Mouse (Mus musculus) cerebellum, postnatal 14 days (tissue): ENCODE data around the gene Dgke.
"Not testable (repeated sequence)": the region's sequence is repeated elsewhere in the genome, so short reads cannot be mapped to it uniquely, and the experiment has no call there.

Experiments
- DNase-seq, 2 experiments: peaks; one replicate each; pipeline ENCODE4 v3.0.0; 2021; ENCODE audit warnings: mixed read lengths in 2 of 2

Dgke gene

DNA sequence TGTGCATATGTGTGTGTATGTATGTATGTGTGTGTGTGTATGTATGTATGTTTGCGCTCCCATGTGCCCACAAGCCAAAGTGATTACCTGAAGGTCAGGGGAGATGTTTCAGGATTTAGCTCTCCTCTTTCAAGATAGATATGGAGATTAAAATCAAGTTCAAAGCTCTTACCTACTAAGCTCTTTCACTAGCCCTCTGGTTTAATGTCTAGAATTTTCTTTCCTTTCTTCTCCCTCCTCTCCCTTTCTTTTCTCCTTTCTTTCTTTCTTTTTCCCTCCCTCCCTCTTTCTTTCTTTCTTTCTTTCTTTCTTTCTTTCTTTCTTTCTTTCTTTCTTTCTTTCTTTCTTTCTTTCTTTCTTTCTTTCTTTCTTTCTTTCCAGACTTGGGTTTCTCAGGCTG is at the start of gene Dgke:
TSS of gene Dgke (minus strand) at position 101 of the 400 bp plus-strand sequence.
- no peak for DNase-seq

DNA sequence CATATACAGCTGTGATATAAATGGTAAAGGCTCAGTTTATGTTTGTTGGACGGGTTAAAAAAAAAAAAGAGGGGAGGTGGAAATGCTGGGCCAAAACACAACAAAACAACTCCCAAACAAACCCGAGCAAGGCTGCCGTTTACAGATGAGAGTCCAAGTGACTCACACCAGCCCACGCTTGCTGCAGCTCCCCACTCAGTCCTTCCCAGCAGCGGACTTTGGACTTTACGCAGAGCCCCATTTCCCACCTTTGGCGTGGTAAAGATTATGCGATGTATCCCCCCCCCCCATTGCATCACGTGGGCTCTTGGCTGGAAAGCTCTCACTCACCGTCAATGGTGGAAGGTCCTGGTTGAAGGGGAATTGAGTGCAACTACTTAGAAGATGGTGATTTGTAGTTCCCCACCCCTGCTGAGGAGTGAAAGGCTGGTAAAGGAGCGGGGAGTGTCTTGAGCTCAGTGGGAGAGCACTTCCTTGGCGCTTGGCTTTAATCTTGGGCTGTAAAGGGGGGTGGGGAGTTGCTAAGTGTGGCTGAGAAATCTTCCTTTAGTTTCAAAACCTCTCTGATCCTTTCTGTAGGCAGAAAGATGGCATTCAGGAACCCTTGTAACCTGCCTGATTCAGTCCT is 40.6 kb upstream of the Dgke start:
- no peak for DNase-seq

DNA sequence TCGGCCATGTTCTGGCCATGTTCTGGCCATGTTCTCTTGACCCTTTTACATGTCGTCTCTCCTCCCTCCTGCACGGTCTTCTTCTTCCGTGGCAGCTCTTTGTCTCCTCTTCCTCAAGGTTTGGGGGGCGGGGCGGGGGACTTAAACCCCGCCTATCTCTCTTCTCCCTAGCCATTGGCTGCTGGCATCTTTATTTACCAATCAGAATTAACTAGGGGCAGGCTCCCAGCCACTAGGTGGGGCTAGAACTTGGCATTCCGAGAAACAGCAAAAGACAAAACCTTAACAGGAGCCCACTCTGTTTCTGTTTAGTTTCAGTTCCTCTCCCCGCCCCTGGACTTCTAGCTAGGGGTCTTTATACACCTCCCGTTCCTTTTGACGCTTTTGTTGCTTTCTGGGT is 39.2 kb upstream of the Dgke start:
- DNase-seq, result no peak

GRCm38 (mm10) chr11:89105211-89105610 is 38.6 kb upstream of the Dgke start:
- no peak for DNase-seq

GRCm38 (mm10) chr11:89103166-89103565 is 36.5 kb upstream of the Dgke start:
- DNase-seq, result no peak

GRCm38 (mm10) chr11:89100826-89101321 is 34.2 kb upstream of the Dgke start:
- peak; percentile 26 to 41 for DNase-seq

DNA sequence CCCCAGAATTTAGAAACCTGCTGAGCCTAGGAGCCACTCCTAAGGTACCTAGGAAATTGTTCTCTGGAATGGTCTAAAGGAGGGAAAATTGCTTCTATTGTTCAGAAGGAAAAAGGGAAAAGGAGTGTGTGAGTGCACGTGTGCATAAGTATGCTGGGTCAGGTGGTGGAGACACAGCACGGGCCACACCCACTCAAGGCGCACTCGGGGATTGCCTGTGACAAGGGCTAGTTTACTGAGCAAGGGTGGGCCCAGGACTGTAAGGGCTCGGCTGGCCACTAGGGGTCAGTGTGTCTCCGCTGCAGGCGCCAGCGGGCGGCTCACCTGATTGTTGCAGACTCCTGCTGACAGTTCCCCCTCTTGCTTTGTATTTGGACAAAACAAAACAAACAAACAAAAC is 33.8 kb upstream of the Dgke start:
- DNase-seq, result peak; percentile 93 to 95

GRCm38 (mm10) chr11:89098930-89099329 is 32.3 kb upstream of the Dgke start:
- DNase-seq, result no peak

DNA sequence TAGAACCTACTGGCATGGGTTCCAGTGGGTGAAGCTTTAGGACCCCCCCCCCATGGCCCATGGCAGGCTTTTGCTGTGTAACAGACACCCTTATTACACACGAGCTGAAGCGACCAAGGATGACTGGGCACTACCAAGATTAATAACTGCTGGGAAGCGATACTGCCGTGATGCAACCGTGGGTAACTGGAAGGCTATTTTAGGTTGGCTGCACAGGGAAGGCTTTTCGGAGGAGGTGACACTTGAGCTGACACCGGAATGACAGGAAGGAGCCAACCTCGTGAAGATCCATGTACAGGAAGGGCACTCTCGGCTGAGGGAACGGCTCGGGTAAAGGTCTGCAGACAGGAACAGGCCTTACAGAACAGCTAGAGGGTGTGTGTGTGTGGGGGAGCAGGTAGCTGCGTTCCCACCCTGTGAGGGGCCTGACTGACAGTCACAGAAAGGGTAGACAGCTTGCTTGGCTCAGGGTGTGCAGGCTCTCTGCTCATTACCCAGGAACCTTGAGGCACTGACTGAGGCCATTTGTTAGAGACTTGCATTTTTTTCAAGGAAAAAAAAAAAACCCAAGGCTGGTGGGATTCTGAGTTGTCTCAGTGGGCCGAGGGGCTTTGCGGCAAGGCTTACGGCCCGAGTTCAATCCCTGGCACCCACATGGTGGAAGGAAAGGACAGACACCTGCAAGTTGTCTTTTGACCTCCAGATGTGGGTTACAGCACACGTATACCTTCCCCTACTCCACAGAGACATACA is 31.6 kb upstream of the Dgke start:
- no peak for DNase-seq

DNA sequence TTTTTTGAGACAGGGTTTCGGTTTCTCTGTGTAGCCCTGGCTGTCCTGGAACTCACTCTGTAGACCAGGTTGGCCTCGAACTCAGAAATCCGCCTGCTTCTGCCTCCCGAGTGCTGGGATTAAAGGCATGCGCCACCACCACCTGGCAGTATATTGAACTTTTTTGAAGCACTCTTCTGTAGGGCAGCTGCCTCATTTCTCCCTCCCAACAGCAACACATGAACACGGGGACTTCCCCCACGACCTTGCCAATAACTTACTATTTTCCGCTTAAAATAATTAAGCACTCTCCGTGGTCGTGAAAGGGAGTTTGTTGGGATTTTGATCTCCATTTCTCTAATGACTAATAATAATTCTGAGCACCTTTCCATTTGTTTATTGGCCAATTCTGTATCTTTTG is 30.6 kb upstream of the Dgke start:
- DNase-seq, result not testable (repeated sequence)

DNA sequence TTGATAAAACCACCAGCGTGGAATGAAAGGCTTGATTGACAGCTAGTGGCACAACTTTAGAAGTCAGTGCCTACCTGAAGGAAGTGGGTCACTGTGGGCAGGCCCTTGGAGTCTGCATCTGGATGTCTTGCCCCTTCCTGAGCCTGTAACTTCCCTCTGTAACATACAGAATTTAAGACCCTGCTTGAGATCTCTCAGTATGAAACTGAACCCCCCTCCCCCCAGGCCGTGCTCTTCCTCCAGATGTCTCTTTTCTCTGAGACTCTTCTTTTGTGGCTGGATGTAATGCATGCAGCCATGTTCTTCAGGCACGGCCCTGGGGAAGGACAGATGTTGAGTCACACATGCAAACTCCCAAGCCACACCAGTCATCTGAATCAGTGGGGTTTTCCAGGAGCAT is 28.7 kb upstream of the Dgke start:
- DNase-seq, result no peak

DNA sequence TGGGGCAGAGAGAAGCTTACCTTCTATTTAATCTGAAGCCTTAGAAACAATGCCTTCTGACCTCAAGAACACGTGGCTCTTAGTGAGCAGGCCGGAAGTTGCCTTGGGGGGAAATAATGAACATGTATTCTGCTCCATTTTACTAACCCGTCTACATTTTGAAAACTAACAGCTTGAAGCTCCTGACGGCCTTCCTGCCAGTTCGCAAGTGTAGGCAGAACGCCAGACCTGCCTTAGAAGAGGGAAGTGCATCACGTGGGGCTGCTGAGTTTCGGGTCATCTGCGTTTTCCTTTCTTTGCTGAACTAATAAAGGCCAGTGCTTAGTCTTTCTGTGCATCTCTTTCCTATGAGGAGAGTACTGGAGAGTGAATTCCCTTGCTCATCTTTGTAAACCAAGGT is 26.1 kb upstream of the Dgke start:
- peak; percentile 49 to 66 for DNase-seq

GRCm38 (mm10) chr11:89090359-89090758 is 23.7 kb upstream of the Dgke start:
- not testable (repeated sequence) for DNase-seq

GRCm38 (mm10) chr11:89088754-89089153 is 22.1 kb upstream of the Dgke start:
- no peak for DNase-seq

DNA sequence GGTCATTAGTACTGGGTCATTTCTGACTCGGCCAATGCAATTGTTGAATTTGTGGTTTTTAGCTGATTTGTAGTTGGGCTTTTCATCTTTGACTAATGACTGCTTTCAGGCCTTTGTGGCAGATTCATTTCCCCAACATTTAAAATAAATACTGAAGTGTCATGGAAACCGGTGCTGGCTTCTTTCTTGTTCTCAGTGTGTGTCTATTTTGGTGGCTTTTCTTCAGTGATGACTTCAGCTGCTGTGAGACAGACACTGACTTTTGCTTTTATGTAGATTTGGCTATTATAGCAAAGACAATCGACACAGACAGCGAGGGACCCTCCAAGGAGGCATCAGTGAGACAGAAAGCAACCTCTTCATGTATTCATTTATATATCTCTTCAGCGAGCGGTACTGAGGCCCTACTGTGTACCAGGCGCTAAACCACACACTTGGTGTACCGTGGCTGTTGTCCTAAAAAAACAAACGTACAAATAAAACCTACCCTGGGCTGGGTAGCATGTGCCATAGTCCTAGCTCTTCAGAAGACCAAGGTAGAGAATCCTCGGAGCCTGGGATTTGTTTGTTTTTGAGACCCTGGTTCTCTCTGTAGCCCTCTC is 19.7 kb upstream of the Dgke start:
- no peak for DNase-seq

DNA sequence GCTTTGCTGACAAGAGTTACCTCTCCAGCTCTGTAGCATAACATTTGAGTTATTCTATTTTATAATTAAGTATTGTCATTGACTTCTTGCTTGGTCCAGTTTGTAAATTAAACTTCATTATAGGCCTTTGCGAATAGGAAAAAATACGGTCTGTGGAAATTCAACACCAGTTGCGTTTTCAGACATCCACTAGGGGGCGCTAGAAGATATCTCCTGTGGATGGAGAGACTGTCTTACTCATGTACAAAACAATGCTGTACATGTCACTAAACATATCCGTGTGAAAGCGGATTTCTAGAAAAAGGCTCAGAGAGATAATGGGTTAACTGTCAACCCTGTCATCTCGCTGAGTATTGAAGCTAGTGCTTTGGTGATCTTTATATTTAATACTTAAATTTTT is 18.0 kb upstream of the Dgke start:
- peak; percentile 72 for DNase-seq

GRCm38 (mm10) chr11:89082691-89083090 is 16.0 kb upstream of the Dgke start:
- DNase-seq, result not testable (repeated sequence)

- DNase-seq, result not testable (repeated sequence)
Observed at GRCm38 (mm10) chr11:89081906-89082305, 15.3 kb upstream of the Dgke start.

GRCm38 (mm10) chr11:89078996-89079680 is 12.5 kb upstream of the Dgke start:
- DNase-seq, result peak; percentile 96 to 97

DNA sequence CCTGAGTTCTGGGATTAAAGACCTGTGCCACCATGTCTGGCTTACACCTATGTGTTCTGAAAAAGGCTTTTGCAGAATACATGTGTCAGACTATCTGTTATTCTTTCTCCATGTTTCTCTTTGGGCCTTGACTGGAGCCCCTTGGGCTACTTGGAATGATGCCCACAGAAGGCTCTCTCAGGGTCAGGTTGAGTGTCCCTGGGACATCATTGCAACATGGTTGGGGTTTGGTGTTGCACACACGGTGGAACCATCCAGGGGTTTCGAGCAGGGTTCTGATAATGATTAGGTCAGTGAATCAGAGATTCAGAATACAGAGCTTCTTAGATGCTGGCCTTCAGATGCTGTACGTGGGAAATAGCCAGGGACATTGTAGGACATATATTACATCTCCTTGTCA is 11.7 kb upstream of the Dgke start:
- DNase-seq, result no peak

GRCm38 (mm10) chr11:89077601-89078000 is 11.0 kb upstream of the Dgke start:
- peak in 1 of 2 experiments; percentile 37 for DNase-seq

DNA sequence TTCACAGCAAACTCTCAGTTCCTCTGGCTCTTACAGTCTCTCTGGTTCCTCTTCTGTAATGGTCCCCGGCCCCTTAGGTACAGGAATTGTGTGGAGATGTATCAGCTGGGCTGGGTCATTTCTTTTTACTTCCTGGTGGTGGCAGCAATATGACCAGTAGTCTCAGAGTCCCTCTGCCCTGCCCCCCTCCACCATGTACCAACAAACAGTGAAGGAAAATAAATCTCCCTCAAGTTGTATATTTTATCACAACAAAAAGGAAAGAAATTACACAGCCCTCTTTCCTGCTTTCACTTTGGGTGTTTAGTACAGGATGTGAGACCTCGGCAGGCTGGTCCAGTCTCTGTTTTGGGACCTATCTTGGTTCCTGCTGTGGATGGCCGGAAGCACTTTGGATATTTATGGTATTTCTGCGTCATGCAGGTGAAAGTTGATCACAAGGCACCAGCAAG is 9.7 kb upstream of the Dgke start:
- peak; percentile 48 to 52 for DNase-seq

DNA sequence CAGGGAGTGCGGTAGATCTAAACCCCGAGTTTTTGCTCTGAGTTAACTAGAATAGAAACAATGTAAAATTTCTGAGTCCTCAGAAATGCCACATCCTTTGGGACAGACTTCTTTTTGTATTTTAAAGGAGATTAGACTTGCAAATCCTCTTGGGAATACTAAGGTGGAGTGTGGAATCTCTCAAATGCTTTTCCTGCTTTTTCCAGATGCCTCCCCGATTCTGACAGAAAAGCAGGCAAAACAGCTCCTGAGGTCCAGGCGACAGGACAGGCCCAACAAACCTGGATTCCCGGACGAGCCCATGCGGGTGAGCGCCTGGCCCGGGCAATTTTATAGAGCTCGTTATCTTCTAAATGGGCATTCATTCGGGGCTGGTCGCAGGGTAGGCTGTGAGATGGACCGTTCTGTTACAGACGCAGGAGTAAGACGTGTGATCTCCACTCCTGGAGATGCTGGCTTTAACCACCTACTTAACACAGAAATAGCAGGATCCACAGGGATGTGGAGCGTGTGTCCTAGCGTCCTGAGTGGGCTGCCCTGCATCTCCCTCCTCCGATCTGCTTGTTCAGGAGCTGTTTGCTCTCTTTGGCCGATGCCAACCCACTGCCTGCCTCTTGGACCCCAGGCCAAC is 8.2 kb upstream of the Dgke start:
- peak; percentile 25 to 41 for DNase-seq
